Mouse (Mus musculus): ENCODE results near the gene Pawr.

Gene Pawr

DNA sequence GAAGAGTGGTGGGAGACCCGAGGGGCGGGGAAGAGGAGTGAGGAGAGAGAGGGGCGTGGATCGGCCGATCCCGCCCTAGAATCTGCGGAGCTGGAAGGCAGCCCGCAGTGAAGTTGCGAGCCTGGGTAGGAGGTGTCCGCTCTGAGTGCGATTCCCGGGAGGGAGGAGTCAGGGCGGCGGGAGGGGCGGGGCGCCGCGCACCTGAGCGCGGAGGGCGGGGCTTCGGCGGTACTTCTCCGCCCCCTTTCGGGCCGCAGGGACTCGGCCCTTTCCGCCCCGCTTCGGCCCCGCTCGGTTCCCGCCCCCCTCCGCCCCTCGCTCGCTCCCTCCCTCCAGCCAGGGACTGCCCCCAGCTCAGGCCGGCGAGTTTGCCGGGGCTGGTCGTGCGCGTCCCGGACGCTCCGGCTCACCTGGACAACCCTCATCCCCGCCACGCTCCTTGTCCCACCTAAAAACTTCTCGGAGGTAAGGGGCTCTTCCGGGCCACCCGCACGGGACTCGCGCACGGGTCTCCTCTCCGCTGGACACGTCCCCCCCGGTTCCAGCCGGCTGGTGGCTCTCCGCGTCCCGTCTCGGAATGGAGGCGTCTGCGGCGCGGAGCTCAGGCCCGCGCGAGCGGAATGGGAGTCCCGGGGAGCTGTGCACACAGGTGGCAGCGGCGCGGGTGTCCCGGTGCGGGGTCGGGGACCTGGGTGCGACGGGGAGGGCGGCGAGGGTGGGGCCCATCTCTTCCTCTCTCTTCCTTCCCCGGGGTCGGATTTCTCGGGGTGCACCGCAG is at the start of gene Pawr:
Pawr (plus strand) TSS at position 338 of the 778 bp plus-strand sequence.
- peak; percentile 71 for DNase-seq (ENCODE audit: low read depth, low spot score)

DNA sequence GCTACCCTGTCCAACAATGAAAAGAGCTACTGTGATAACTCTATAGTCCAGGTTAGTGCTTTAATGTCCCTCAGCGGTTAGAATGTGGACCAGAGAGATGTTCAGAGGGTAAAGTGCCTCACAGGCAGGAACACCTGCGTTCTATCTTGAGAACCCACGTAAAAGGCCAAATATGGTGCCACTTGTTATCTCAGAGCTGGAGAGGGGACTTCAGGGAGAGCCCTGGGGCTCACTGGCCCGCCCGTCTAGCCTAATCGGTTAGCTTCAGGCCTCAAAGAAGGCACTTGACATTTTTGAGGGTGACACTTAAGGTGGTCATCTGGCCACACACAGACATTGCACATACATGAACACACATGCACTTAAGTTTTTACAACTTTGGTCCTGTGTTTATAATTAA is 49.6 kb upstream of the Pawr start:
- no peak for DNase-seq (ENCODE audit: low read depth, low spot score)

DNA sequence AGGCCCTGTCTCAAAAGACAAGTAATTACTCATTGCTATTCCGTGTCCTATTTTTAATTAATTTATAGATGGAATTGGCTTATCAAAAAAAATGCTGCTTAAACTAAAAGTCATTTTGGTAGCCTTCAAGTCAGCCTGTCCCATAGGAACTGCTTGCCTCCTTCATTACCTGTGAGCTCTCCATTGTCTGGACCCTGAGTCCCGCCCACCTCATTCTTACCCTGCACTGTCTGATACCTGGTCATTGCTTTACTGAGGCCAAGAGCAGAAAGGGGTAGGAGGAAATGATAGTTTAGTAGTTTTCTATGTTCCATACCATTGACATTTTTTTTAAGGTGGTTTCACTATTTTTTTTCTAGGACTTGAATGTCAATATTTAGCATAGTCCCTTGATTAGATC is 48.5 kb upstream of the Pawr start:
- no peak for DNase-seq (ENCODE audit: low read depth, low spot score)

DNA sequence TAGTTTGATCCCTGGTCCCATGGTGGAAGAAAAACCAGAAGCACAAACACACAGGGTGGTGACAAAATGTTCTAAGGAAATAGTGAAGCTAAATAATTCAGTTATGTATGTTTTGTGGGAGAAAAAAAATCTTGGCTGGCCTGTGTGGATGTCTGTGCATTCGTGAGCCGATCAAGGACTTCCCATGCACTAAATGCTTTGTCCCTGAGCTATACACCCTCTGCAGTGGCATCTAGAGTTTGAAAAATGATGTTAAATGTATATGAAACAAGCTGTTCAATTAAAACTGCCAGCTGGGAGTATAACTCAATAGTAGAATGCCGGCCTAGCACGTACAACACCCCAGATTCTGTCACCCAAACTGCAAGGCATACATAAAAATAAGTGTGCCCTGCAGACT is 48.1 kb upstream of the Pawr start:
- DNase-seq (ENCODE audit: low read depth, low spot score): no peak

DNA sequence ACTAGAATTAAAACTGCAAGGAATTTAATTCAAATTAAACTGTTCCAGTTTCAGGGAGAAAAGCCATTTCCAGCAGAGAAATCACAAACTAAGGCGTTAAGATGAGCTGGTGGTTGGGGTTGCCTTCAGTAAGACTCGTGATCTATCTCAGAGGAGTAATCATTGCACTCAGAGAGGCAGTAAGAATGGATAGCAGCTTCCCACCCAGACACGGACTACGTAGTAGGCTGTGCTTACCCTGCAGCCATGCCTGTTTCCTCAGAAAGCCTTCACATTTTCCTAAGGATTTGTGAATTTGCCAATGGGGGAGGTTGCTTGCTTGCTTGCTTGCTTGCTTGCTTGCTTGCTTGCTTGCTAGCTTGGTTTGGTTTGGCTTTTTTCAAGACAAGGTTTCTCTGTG is 47.5 kb upstream of the Pawr start:
- no peak for DNase-seq (ENCODE audit: low read depth, low spot score)

DNA sequence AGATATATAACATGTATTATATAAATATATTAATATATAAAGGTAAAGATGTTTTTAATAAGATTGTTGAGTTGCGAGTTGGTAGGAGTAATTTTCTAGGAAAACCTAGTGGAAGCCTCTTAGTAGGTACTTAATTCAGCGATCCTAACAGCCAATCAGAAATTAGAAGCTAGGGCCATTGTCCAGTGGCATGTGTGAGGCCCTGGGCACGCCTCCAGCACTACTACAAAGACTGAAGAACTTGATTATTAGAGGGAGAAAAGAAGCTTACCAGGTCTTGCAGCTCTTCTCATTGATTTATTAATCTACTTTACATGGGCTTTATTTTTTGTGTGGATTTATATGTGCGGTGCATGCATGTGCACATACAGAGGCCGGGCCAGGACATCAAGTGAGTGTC is 46.9 kb upstream of the Pawr start:
- DNase-seq (ENCODE audit: low read depth, low spot score): no peak

DNA sequence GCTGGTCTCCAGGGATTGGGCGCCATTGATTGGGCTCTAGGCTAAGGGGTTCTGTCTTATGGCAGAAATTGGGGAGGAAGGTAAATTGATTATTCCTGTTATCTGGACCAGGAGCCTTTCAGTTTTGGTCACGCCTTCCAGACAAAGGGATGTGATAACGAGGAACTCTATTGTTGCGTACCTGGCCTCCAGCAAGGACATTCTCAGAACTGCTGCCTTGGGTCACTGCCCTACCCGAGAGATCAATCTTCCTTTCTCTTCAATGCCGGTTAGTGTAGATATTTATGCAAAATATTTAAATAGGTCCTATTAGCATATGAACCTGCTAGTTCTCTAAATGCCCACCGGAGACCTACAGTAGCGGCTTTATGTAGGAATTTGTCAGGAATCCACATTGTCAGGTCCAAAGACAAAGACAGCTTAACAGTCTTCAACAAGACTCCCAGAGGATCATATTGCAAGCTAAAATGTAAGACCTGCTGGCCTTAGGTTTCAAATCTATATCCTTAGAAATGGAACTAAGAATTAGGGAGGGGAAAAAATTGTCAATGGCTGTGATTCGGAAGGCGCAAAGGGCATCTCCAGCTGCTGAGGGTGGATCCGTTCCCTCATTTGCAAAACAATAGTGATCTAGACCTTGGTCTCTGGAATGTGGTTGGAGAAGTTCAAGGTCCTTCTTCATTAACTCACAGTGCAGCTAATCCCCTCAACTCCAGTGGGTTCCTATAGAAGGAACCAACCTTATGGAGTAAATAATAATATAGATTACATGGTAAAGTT is 45.1 kb upstream of the Pawr start:
- no peak for DNase-seq (ENCODE audit: low read depth, low spot score)

DNA sequence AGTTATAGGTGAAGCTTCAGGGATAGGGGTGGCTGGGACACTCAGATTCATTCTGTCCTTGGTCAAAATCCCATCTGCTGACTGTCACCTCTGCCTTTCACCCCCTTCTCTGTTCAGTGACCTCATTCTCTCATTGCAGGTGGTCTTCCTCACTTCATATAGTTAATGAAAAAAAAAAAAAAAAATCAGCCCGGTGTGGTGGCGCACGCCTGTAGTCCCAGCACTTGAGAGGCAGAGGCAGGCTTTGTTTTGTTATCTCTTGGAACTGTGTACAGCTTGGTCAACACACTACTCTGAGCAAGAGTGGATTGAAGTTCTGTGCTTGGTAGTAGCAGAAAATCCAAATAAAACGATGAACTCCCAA is 44.5 kb upstream of the Pawr start:
- DNase-seq (ENCODE audit: low read depth, low spot score): no peak

DNA sequence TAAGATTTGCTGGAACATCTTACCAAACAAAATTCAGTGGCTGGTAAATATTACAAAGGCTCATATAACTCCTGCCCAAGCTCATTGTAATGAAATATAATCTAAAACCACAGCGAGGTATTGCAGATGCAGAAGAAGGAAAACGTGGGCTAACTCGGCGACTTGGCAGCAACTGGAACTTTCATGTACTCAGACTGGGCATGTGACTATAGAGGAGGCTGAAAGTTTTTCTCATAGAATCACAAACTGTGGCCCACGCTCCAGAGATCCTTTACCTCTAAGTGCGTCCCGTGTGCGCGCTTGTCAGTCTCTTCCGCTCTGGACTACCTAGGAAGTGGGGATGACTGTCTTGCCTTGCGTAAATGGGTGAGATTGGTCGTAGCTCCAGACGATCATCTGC is 41.9 kb upstream of the Pawr start:
- no peak for DNase-seq (ENCODE audit: low read depth, low spot score)

DNA sequence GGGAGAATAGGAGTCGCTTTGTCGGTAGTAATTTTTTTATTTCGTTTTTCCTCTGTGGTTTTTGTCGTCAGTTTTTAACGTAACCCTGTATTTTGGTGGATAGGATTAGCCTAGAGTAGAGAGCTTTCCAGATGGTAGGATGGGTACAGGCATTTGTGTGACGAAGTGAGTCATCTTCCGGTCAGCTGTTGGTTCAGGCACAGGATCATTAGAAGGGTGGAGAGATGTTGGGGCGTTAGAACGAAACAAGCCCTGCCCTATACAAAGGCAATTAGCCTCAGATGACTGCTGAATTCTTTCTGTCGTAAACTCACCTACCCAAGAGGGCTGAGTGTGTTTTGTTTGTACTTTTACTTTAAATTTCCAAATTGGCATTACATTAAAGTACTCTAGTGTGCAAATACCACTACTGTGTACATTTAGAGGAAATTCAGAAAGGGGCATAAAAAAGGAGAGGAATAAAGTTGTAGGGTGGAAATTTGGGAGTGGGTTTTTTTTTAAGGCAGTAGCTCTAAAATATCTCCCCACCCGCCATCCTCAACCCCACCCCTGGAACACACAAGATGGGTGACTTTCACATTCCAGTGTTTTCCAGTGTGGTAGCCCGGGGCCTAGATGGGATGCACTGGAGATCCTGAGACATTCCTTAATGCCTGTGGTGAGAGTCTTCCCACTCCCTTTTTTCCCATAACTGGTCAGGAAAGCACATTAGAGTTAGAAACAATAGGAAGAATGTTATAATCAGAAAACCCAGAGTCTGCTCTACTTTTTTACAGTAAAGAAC is 40.0 kb upstream of the Pawr start:
- DNase-seq (ENCODE audit: low read depth, low spot score): no peak

DNA sequence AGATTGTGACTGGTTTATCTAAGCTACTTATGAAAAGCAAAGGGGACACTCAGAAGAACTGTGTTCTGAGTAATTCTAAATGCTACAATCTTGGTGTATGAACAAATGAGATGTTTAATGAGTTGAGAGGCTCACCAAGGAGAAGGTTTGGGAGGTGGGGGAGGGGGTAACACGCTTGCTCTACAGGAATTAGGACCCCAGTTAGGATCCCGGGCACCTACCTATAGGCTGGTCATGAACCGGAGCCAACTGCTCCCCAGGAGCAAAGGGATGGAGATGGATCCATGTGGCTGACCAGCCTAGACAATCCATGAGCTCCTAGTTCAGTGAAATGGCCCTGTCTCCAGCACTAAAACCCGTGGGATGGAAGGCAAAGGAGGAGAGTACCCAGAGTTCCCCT is 39.3 kb upstream of the Pawr start:
- no peak for DNase-seq (ENCODE audit: low read depth, low spot score)

DNA sequence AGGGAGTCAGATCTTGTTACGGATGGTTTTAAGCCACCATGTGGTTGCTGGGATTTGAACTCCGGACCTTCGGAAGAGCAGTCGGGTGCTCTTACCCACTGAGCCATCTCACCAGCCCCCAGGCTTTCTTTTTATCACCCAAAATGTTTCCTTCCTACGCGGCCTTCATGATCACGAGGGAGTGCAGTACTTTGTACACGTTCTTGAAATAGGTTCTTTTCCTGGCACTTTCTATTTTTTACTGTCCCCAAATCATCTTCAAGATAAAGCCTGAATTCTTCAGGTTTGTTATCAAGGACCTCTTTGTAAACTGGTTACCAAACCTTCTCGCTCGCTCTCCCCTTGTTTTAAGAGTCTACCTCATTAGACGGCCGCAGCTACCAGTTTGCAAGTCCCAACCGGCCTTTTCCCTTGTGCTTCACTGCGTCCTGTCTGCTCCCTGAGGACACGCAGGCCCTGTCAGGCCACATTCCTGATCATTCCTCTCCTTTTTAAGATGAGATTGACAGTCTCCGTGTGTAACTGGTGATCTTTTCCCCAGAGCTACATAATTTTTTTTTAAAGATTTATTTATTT is 38.2 kb upstream of the Pawr start:
- no peak for DNase-seq (ENCODE audit: low read depth, low spot score)

DNA sequence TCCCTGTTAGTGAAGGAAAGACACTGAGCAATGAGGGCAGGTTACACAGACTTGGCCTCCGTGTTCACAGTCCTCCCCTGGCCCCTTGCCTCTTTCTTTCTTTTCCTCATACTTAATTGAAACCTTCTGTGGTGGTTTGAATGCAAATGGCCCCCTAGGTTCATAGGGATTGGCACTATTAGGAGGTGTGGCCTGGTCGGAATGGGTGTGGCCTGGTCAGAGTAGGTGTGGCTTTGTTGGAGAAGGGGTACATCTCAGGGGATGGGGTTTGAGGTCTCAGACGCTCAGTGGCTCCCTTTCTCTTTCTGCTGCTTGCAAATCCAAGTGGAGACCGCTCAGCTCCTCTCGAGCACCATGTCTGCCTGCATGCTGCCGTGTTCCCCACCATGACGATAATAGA is 37.2 kb upstream of the Pawr start:
- no peak for DNase-seq (ENCODE audit: low read depth, low spot score)

DNA sequence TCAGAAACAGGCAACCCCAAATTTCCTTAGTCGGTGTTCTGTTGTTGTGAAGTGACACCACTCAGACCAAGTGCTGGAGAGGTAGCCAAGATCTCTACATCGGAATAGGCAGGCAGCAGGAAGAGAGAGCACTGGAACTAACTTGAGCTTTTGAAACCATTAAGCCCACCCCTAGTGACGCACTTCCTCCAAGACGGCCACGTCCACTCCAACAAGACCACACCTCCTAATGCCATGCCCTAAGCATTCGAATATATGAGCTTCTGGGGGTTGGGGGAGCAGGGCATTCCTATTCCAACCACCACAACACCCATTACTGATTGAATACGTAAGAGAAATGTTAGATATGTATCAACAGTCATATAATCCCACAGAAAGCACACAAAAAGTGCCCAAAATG is 35.5 kb upstream of the Pawr start:
- DNase-seq (ENCODE audit: low read depth, low spot score): no peak

DNA sequence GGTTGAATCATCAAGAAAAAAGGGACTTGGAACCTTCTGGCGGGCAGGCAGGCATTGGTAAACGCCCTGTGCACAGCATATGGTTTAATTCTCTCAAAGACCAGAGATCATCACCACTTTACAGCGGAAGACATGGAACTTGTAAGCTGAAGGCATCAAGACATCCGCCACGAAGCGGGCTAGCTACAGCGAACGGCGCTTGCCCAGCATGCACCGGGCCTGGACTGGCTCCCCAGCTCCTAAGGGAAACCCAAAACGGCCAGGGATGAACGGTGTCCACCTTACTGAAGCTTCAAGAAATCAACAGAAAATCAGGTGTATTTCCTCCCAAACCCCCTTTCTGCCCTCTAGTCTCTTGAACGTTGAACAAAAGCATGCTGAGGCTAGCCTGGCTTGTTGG is 33.7 kb upstream of the Pawr start:
- DNase-seq (ENCODE audit: low read depth, low spot score): no peak

DNA sequence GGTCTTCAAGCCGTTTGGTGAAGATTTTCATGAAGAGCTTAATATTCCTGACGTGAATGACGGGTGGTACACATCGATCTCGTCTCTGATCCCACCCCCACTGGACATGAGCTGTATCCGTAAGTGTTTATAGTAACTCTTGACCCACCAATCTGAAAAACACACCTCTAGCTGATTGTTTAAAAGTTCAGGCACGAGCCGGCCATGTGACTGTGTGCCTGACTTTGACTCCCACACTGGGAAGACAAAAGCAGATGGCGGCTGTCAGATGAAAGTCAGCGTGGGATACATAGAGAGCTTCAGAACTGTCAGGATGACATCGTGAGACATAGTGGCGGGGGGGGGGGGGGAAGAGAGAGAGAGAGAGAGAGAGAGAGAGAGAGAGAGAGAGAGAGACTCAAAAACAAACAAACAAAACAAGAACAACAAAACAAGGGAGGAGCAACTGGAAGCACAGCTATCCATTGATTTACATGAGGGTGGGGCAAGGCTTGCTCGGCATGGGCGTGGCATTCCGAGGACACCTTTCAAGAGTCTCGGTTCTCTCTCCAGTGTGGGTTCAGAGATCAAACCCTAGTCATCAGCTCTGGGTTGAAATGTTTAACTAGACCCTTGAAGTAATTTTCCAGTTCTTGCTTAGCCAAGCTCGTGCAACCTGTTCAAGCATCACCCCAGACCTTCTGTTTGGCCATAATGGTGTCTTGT is 32.9 kb upstream of the Pawr start:
- no peak for DNase-seq (ENCODE audit: low read depth, low spot score)

DNA sequence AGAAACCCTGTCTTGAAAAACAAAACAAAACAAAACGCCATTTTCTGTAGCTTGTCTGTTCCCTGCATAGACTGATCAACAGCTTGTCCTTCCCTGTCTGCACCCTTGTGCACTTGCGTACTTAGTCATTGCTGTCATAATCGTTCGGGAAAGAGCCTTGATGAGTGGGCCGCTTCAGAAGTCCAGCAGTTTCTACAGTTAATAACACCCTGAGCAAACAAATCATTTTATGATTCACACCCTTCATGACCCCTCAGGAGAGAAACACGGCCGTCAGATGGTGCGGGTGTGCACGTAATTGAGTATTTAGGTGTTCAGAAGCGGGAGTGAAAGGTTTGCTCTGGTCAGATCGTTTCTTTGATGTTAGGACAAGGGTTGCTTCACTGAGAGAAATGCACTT is 32.1 kb upstream of the Pawr start:
- no peak for DNase-seq (ENCODE audit: low read depth, low spot score)

DNA sequence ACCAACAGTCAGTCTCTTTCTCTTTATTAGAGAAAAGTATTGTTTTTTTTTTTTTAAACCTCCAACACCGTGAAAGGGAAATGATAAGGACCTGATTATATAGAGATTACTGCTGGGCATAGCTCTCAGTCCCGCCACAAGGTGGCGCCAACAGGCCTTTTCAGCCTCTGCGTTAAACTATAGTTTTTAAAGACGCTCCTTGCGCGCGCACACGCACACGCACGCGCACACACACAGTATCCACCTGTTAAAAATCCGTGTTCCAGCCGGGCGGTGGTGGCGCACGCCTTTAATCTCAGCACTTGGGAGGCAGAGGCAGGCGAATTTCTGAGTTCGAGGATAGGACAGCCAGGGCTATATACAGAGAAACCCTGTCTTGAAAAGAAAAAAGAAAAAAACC is 31.1 kb upstream of the Pawr start:
- DNase-seq (ENCODE audit: low read depth, low spot score): peak; percentile 66

DNA sequence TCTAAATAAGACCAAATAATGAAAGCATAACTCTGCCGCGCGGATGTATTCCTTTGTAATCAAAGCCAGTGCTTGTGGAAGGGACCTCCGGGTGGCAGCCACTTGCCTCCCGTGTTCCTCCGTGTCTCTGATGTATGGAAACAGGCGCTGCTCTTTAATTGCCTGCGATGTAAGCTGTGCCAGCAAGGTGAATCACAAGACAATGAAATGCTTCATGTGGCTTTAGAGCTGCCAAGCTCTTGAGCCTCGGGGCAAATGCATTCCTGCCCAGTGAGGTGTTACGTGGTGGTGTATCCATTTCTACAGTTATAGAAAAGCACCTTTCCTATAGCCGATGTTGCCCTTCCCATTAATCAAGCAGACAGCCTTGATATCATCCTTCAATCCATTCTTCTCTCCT is 24.1 kb upstream of the Pawr start:
- DNase-seq (ENCODE audit: low read depth, low spot score): no peak

DNA sequence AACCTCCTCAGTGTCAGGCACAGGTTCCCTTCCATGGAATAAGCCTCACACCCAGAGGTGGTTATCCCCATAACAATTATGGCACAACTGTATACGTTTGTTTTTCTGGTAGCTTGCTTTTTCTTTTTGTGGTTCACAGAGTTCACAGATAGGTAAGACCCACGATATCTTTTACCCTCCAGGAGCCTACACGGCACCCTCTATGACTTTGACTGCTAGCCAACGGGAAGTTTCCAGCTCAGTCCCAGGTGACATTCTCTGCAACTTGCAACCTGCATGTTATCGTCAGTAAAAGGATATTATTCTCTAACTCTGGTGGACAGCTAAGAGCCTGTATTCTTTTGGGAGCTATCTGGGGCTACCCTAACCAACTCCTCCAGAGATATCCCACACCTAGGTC is 21.7 kb upstream of the Pawr start:
- no peak for DNase-seq (ENCODE audit: low read depth, low spot score)

DNA sequence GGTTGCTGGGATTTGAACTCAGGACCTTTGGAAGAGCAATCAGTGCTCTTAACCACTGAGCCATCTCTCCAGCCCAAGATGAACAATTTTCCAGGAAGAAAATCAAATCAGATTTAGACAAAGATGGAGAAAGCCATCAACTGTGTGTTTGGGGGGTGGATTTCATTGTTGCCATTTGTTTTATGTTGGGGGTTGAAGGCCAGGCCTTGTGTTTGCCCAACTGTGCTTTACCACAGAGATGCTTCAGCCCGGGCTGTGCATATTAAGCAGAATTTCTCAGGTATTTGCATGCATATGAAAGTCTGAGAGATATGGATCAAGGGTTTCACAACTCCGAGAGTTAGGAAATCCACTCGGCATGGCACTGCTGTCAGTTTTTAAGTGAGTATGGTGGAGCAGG is 20.5 kb upstream of the Pawr start:
- no peak for DNase-seq (ENCODE audit: low read depth, low spot score)

DNA sequence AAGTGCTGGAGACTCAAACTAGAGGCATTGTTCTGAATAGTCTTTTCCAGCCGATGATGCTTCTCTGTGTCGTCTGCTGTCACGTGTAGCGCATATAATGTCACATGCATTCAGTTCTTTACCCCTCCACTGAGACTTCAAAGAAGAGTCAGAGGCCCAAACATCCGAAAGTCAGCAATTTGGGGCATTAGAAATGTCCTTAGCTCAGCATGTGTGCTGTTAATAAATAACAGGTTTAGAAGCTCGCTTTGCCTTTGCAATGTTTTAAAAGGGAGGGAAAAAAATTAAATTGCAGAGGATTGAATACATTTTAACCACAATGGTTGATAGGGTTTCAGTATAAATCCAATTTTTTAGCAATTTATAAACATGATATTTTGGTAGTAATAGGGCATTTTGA is 18.1 kb upstream of the Pawr start:
- no peak for DNase-seq (ENCODE audit: low read depth, low spot score)
